Mouse (Mus musculus): ENCODE measurements around the gene Serinc5.

Gene Serinc5

GRCm38 (mm10) chr13:92615201-92615600 lies 4.3 kb downstream of the Serinc5 start:
- no peak for DNase-seq

- DNase-seq, result peak; percentile 43
These were observed 5.6 kb downstream of the Serinc5 start for GRCm38 (mm10) chr13:92616459-92616858.

GRCm38 (mm10) chr13:92626196-92626595 lies 15.3 kb downstream of the Serinc5 start:
- no peak for DNase-seq

DNA sequence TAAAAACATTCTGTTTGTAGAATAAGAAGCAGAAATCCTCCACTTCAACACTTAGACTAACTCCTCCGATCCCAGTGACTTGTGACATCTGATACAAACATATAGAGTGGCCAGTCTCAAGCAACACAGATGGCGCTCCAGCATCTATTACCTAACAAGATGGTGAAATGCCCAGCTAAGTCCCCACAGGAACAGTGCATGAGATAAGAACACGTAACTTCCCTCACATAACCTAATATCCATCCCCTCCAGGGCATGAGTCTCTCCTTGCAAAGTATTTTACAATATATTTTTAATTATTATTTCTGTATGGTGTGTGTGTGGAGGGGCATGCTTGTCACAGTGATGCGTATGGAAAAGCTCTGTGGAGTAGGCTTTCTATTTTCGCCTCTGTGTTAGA lies 15.8 kb downstream of the Serinc5 start:
- no peak for DNase-seq

DNA sequence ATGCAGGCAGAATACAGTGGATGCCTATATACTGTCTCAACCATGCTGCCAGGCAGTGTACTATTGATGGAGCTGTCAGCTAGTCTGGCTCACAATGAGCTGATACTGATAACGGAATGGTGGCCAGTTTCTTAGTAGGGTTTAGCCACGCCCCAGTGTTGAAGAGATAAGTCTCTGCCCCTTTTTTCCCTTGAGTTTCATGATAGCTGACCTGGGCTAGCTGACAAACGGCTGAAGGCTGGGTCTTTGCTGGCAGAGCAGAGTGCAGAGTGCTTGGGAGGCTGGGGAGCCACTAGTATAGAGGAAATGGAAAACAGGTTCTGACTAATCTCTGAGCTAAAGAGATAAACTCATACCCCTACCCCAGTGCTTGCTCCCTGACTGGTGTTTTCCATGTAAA lies 18.6 kb downstream of the Serinc5 start:
- no peak for DNase-seq

DNA sequence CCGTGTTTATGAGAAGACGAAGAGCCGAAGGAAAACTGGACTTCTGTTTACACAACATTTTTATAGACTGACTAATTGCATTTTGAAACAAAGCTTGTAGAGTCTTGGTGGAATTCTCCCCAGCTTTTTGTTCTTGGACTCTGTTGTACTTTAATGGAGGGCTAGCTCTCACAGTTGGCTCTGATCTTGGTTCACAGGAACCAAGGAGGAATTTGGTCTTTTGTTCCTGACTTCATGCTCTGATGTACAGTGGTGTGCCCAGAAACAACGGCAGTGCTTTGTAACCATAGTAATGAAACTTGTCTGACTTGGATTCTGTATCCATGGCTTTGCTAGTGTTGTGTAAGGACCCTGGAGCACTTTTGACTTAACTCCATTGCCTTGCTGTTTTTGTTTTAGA lies 20.6 kb downstream of the Serinc5 start:
- DNase-seq, result no peak

GRCm38 (mm10) chr13:92632550-92632949 lies 21.7 kb downstream of the Serinc5 start:
- no peak for DNase-seq

GRCm38 (mm10) chr13:92635040-92635439 lies 24.1 kb downstream of the Serinc5 start:
- DNase-seq, result peak; percentile 46

- DNase-seq, result no peak
These were observed 25.5 kb downstream of the Serinc5 start for GRCm38 (mm10) chr13:92636226-92636909.

DNA sequence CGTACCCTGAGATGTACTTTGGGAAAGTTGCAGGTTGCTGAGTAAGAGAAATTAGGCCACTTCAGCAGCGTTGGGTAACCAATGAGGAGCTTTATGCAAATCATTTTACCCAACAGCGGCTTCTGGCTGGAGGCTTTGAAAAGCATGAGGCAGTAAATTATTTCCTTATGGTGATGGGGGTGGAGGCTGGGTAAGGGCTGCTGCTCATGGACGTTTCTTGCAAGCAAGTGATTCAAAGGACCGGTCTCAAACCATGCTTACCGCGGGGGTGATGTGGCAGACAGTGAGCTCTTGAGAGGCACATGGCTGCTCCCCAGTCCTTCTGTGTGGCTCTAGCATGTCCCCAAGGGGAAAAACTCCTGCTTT lies 26.0 kb downstream of the Serinc5 start:
- DNase-seq, result peak; percentile 89

DNA sequence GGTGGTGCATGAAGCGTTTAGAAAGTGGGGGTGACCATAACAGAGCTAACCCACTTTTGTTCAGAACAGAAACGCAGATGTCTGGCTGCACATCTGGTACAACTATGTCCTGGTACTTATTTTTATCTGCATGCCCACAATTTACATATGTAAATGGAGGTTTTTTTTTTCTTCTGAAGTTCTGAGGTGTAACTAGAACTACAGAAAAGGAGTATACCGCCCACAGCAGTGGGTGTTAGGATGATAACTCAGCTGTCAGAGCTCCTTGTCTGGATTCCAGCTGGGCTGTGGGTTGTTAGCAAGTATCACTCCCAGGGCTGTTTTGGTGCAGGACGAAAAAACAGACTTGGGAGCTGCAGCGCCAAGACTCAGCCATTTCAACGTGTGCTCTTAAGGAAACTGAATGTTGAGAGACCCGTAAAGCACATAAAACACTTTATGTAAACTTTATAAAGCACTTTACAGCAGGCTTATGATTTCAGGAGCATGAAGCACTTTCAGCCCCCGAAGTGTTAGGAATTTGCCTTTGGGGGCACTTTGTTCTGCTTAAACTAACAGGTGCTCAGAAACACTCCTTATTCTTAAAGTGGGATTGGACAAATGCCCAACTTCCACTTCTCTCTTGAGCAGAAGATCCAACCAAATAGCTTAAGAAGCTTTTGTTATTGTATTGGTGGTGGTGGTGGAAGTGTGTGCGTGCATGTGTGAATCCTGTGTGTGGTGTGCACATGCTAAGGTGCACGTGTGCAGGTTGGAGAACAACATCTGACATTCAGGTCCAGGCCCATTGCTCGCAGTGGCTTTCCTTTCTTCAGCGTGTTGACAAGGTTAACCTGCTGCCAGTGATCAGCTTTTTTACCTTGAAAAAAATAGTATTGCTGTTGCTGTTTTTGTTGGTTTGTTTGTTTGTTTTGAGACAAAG lies 28.5 kb downstream of the Serinc5 start:
- peak; percentile 83 for DNase-seq

- DNase-seq, result no peak
These were observed 33.3 kb downstream of the Serinc5 start for GRCm38 (mm10) chr13:92644199-92644598.

GRCm38 (mm10) chr13:92644753-92645152 lies 33.9 kb downstream of the Serinc5 start:
- no peak for DNase-seq

GRCm38 (mm10) chr13:92647695-92648094 lies 36.8 kb downstream of the Serinc5 start:
- DNase-seq, result peak; percentile 85

DNA sequence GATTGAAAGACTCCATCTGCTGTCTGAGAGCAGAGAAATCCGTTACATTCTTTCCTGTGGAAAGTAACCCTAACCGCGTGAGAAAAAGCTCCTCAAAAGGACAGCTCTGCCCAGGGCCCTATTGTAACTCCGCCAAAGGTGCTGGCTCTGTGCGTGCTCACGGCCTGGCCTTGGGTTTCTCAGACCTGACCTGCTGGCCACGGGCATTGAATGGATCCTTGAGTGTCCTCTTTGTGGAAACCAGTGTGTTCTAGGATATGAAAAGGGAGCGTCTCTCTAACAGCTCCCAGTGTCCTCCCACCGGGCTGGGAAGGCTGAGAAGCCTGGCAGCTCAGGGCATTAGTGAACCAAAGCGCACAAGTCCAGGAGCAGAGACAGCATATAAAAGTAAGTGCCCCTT lies 38.2 kb downstream of the Serinc5 start:
- no peak for DNase-seq

DNA sequence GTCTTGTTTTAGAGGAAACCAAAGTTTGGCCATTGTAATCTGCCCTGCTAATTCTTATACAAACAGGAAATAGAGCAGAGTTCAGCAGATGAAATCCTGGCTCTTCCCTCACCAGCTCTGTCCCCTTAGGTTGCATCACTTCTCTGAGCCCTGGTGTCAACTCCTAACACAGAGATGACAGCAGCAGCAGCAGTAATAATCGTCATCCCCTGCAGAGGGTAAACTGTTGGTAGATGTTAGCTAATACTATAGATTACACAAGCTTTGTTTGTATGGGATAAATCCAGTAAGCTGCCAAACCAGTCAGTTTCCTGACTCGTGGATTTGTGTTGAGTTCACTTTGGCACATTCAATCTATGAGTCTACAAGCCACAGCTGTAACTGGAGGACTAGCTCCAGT lies 40.1 kb downstream of the Serinc5 start:
- peak; percentile 42 for DNase-seq

GRCm38 (mm10) chr13:92652498-92652897 lies 41.6 kb downstream of the Serinc5 start:
- DNase-seq, result no peak

DNA sequence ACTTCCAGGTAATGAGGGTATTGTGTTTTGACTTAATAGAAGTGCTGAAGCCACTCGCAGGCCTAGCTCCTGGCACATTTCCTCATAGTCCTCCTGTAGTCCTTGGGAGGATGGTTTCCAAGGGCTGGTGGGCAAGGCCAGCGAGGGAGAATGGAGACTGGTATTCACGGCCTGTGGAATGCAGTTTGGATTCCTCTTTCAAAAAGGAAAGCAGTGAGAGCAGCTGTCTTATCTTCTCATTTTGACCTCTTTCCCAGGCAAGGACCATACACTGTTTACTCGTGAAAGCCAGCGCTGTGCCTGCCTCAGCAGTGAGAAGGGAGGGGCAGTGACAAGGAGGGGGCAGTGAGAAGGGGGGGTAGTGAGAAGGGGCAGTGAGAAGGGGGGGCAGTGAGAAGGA lies 42.4 kb downstream of the Serinc5 start:
- DNase-seq, result no peak

- no peak for DNase-seq
These were observed 46.1 kb downstream of the Serinc5 start for GRCm38 (mm10) chr13:92656815-92657513.

DNA sequence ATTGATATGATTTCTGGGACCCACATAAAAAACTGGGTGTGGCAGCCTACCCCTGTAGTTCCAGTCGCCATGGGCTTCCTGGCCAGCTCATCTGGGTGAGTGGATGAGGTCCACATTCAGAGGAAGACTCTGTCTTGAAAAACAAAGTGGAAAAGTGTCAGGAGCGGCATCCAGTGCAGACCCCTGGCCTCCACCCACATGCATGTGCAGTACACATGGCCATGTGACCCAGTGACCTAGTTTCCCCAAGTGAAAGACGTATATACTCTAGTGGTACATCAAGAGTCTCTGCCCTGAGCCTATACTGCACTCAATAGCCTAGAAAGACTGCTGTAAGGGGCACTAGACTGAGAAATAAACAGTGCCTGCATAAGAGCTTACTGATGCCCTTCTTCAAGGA lies 48.7 kb downstream of the Serinc5 start:
- DNase-seq, result no peak

GRCm38 (mm10) chr13:92662555-92663286 lies 51.8 kb downstream of the Serinc5 start:
- DNase-seq, result no peak

DNA sequence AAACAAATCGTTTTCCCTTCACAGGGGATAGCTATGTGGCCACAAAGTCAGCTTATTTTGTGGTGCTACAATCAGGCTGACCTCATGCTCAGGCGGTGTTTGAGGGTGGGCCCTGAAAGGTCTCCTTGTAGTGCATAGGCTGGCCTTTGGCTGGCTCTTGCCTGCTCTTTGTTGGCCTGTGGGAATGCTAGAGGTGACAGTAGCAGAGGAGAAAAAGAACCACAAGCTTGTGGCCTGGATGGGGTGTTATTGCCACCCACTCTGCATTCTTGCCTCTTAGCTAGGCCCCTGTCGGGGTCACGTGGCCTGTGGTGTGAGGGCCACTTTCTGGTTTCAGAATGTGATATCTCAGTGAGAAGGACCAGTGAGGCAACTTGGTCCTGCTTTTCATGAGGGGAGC lies 54.1 kb downstream of the Serinc5 start:
- DNase-seq, result no peak

Measured in lung, postnatal 36 days (tissue).